Mouse (Mus musculus): ENCODE data around the gene Hsd17b11.
"Not testable (repeated sequence)": the region's sequence is repeated elsewhere in the genome, so short reads cannot be mapped to it uniquely, and the experiment has no call there.

Hsd17b11 gene

GRCm38 (mm10) chr5:104035824-104036223, 14.1 kb upstream of the Hsd17b11 start:
- no peak for DNase-seq (ENCODE audit: low read depth, low spot score)

GRCm38 (mm10) chr5:104035066-104035465, 13.3 kb upstream of the Hsd17b11 start:
- no peak for DNase-seq (ENCODE audit: low read depth, low spot score)

GRCm38 (mm10) chr5:104032434-104033097, 10.8 kb upstream of the Hsd17b11 start:
- DNase-seq (ENCODE audit: low read depth, low spot score): no peak

- no peak for DNase-seq (ENCODE audit: low read depth, low spot score)
These were observed 3.6 kb upstream of the Hsd17b11 start for GRCm38 (mm10) chr5:104025245-104025854.

GRCm38 (mm10) chr5:104024762-104025161, 3.0 kb upstream of the Hsd17b11 start:
- DNase-seq (ENCODE audit: low read depth, low spot score): no peak

GRCm38 (mm10) chr5:104024193-104024592, 2.5 kb upstream of the Hsd17b11 start:
- DNase-seq (ENCODE audit: low read depth, low spot score): not testable (repeated sequence)

GRCm38 (mm10) chr5:104023289-104024020, 1.7 kb upstream of the Hsd17b11 start:
- no peak for DNase-seq (ENCODE audit: low read depth, low spot score)

- DNase-seq (ENCODE audit: low read depth, low spot score): no peak
These were observed 839 bp upstream of the Hsd17b11 start for GRCm38 (mm10) chr5:104022558-104022957.

GRCm38 (mm10) chr5:104011419-104011818, 10.3 kb downstream of the Hsd17b11 start:
- DNase-seq (ENCODE audit: low read depth, low spot score): no peak

GRCm38 (mm10) chr5:104010261-104010660, 11.5 kb downstream of the Hsd17b11 start:
- no peak for DNase-seq (ENCODE audit: low read depth, low spot score)

GRCm38 (mm10) chr5:104009421-104009820, 12.3 kb downstream of the Hsd17b11 start:
- DNase-seq (ENCODE audit: low read depth, low spot score): no peak

GRCm38 (mm10) chr5:104007801-104008200, 13.9 kb downstream of the Hsd17b11 start:
- DNase-seq (ENCODE audit: low read depth, low spot score): no peak

GRCm38 (mm10) chr5:104006811-104007210, 14.9 kb downstream of the Hsd17b11 start:
- DNase-seq (ENCODE audit: low read depth, low spot score): no peak

- no peak for DNase-seq (ENCODE audit: low read depth, low spot score)
These were observed 17.8 kb downstream of the Hsd17b11 start for GRCm38 (mm10) chr5:104003955-104004354.

GRCm38 (mm10) chr5:104003256-104003931, 18.3 kb downstream of the Hsd17b11 start:
- no peak for DNase-seq (ENCODE audit: low read depth, low spot score)

GRCm38 (mm10) chr5:104002549-104003255, 19.0 kb downstream of the Hsd17b11 start:
- no peak for DNase-seq (ENCODE audit: low read depth, low spot score)

- DNase-seq (ENCODE audit: low read depth, low spot score): no peak
These were observed 22.0 kb downstream of the Hsd17b11 start for GRCm38 (mm10) chr5:103999738-104000137.

GRCm38 (mm10) chr5:103998739-103999138, 23.0 kb downstream of the Hsd17b11 start:
- no peak for DNase-seq (ENCODE audit: low read depth, low spot score)

- no peak for DNase-seq (ENCODE audit: low read depth, low spot score)
These were observed 26.5 kb downstream of the Hsd17b11 start for GRCm38 (mm10) chr5:103995181-103995580.

- DNase-seq (ENCODE audit: low read depth, low spot score): no peak
These were observed 27.1 kb downstream of the Hsd17b11 start for GRCm38 (mm10) chr5:103994669-103995068.

- DNase-seq (ENCODE audit: low read depth, low spot score): no peak
These were observed 28.1 kb downstream of the Hsd17b11 start for GRCm38 (mm10) chr5:103993601-103994000.
